Mouse (Mus musculus): ENCODE results near the gene Npr1.

The Npr1 gene

DNA sequence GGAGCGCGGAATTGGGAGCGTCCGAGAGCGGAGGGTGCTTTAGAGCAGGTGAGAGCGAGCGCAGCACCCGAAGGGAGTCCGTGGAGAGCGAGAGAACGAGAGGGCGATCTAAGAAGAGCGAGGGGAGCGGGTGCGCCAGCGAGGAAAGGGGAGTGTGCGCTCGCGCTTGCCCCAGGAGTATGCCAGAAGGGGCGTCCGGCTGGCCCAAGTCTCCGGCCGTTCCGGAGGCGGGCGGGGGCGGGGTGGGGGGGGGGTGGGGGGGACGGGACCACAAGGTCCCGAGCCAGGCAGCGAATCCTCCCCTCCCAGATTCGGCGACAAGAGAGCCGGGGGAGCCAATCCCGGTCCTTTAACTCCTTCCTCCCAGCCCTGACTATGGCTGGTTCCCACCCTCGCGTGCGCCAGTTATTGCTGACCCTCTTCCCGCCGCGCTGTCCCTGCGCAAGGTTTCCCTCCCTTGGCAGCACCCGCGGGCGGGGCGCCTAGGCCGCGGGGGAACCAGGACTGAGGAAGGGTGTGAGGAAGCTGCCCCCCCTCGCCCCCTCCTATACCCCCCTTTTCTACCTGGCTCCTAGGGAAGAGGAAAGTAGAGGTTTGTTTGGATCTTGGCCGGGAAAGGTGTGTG lies at the start of gene Npr1:
TSS of gene Npr1 (minus strand) at position 181 of the 625 bp plus-strand sequence.
- under 1% methylated on average over 48 of the region's 49 CpGs for WGBS

DNA sequence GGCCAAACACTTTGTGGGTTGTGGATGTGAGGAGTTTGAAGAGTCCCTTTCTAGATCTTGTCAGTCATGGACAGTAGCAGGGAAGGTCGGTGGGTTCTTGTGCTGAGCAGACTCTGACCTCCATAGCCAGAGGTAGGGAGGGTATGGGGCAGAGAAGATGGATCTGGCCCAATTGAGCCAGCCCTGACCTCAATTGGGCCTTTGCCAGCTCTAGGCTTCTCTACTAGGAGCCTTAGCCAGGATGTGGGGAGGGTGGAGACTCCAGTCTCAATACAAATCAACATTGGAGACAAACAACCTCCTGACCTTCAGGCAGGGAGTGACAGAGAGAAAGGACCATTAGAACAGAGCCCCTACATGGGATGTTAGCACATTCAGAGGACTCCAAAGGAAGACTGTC lies 49.6 kb upstream of the Npr1 start:
- WGBS, result 32% methylated on average over 1 of the region's 1 CpGs

DNA sequence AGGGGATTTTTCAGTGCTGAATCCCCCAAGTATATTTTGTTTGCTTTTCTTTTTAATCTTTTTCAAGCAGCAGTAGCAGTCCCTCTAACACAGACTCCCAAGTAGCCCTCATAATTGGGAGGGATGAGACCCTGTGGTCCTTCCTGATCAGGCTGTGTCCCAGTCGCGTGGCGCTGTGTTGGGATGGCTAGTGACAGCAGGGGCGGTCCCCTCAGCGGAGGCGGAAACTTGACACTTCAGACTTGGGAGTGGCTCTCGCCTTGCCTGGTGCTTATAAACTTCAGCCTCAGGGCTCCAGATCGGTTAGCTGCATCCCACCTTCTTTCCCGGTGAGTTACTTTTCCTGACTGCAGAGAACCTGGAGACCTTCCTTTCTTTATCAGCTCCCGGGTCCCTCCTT lies 49.0 kb upstream of the Npr1 start:
- WGBS, result 1% methylated on average over 10 of the region's 10 CpGs

DNA sequence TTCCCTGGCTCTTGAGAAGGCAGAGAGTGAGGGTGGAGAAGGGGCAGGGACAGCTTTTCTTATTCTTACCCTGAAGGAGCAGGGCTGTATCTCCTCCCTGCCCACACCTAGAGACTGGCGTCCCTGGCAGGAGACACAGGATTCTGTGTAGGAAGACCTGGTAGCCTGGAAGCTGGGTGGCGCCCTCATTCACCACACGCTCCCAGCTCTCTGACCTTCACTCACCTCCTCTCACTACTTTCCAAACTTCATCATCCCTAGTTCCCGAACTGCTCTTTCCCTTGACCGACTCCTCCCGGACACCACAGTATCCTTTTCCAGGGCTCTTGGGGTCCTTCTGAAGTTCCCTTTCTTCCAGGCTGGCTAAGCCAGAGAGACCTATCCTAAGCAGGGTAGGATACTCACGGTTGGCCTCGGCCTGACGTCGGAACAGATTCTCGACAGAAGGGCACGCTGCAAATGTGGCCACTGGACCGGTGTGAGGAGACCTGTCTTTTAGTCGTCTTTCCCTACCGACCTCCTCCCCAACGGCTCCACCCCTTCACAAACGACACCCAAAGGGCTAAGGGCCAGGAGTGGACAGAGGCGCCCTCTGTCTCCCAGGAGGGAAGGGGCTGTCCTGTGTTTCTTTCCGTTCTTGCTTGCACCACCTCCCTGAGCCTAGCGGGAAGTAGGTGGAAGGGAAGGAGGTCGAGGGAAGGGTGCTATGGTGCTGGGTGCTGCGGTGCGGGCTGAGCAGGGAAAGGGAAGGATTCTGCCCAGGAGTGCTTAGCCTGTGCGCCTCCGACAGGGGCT lies 48.3 kb upstream of the Npr1 start, which contains the start of the genes S100a1 and S100a13:
TSS of gene S100a1 (minus strand) at position 597 of the 795 bp plus-strand sequence.
TSS of gene S100a13 (plus strand) at position 640 of the 795 bp plus-strand sequence.
- WGBS, result 9% methylated on average over 25 of the region's 25 CpGs

DNA sequence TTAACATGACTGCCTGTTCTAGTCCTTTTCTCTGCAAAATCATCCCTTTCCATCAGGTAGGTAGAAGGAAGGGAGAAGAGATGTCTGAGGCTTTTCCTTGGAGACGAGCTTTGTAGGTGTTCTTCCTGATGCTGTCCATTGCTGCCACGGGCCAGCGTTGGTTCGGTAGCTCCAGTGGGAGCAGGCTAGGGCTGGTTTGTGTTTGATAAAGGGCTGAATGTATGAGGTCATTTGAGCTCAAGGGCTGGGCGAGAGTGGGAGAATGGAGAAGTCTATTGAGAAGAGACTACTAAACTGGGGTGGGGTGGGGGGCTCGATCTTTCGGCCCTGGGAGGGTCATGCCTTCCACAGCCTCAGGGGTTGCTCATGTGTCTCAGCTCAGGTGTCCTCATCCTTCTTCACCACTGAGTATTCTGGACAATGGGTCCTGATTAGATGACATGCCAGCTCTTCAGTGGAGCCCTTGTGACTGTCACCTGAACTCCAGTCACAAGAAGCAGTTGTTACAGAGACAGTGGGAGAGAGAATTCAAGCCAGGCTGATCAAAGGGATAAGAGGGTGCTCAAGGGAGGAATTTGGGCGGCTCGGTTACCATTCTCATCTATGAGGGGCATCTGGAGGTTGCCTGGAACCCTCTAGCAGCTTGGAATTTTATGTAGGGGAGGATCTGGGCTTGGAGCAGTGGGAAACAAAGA lies 47.4 kb upstream of the Npr1 start:
- 82% methylated on average over 9 of the region's 9 CpGs for WGBS

DNA sequence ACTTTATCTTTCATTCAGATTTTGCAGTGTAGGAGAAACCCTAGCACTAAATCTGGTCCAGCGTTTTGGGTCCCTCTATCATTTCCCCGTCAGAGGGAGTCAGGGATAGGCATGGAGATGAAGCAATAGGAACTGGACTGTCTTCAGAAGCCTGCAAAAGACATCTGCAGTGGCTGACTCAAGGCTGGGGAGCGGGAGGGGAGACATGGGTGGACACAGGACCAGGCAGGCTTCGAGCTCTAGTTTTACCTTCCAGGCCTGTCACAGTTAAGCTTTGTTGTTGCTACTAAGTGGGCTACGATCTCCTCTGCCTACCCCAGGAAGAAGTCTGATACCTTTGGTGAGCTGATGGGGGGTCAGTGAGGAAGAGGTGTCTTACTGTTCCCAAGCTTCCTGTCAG lies 46.6 kb upstream of the Npr1 start:
- WGBS, result 79% methylated on average over 5 of the region's 5 CpGs

DNA sequence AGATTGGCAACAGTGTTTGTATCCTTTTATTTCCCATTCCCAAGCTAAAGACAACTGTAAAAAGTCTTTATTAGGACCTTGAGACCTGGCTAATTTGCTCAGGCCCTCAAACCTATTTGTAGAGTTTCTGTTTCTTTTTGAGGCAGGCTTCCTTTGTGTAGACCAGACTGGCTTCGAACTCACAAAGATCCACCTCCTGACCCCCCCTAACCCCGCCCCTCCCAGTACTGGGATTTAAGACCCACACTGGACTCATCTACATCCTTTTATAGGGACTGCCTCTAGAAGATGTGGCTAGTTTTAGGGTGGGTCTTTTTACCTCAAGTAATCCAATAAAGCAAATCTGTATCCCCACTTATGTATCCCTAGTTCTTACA lies 44.1 kb upstream of the Npr1 start:
- WGBS, result 13% methylated on average over 2 of the region's 2 CpGs

DNA sequence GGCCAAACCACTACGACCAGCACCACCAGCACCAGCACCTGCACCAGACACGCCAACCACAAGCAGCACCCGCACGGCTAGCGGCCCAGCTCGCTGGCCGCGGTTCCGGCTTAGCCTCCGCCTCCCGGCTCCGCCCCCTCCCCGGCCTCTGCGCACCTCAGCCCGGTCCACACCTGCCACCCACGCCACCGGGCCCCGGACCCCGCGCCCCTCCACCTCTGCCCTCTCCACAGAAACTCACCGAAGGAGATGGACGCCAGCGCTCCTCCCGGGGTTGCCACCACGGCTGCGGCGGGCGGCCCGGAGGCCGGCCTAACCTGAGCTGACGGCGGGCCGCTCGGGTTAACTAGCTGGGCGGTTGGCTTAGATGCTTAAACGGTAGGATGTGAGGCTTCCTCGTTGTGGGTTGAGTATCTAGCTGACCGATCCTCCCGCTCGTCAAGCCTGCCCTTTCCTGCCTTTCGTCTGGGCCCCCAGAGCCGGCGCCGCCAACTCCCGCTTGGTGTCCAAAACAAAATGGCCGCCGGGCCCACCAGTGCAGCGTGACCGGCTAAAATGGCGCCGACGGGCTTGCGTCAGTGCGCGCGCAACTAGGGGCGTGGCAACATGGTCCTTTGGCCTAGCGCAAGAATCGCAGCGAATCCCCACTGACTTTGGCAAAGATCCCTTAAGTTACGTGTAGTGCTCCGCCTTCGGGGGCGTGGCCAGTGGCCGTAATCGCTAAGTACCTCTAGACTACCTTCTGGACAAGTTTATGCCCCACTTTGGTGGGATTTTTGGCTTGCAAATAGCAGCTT lies 43.5 kb upstream of the Npr1 start, which contains the start of gene Chtop:
TSS of gene Chtop (minus strand) at position 549 of the 797 bp plus-strand sequence.
- under 1% methylated on average over 66 of the region's 66 CpGs for WGBS

DNA sequence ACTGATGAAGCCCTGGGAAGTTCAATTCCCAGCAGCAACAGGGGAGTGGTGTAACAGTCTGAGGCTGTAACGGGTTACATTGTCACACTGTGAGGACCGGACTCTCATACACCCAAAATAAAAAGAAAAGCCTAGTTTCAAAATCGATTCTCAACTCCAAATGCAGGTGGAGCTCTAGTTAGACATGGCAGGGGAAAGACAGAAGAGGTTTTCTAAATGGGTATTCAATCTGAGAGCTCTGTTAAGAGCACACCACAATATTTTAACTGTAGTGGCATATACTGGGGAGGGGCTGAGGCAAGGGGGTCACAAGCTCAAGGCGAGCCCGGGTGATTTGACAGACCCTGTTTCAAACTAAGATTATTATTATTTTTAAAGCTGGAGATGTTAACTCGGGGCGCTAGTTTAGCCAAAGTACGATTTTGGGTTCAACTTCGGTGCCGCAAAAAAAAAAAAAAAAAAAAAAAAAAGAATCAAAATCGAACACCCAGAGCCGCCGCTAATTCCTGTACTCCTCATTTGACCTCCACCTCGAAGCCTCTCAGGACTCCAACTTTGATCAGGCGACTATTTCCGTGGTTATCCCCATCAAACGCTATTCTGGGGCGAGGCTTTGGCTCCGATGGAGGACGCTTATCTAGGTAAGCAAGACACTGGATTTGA lies 42.8 kb upstream of the Npr1 start:
- WGBS, result under 1% methylated on average over 20 of the region's 20 CpGs

DNA sequence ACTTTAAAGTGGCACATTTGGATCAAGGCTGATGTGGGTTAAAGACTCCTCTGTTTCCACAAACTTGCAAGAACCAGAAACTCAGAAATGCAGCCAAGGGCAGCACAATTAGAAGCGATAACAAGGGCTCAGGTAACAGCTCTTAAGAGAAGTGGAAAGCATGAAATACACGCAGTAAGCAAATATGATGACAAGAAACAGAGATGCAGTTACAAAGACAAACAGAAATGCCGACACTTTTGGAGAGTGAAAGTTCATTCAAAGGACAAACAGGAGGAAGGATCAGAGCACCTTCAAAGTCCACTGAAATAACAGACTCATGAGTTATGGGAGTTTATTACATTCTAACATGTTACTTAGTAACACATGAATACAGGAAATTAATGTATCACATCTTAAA lies 40.7 kb upstream of the Npr1 start:
- WGBS, result 71% methylated on average over 3 of the region's 3 CpGs

DNA sequence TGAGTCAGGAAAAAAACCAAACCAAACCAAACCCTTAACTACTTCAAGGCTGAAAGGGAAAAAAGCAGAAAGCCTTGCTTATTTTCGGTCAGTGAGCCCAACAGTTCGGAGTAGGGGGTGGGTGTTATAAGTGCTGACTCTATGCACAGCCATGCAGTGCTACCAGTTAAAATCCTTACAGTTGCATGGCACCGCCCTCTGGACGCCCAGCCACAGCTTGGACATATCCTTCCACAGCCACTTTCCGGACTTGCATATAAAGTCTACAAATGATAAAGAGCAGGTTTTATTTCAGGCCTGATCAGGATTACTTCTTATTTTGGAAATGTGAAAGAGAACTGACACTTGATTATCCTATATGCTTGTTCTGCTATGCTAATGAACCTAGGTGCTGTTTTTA lies 39.5 kb upstream of the Npr1 start:
- 83% methylated on average over 5 of the region's 5 CpGs for WGBS

DNA sequence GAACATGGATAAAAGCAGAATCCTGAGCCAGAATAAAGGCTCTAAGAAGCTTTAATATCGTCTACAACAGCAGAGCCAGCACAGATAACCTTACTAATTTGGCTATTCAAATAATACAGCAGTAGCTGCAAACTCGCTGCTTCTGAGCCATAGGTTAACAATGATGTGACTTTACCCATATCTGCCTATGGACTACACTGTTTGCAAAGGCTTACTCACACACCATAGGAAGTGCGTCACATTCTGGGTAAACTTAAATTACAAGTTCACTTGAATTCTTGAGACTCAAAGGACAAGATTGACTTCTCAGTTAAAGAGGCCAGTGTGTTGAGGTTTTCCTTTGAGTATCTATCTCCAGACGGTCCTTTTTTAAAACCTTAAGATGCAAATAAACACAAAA lies 37.8 kb upstream of the Npr1 start:
- 57% methylated on average over 4 of the region's 4 CpGs for WGBS

DNA sequence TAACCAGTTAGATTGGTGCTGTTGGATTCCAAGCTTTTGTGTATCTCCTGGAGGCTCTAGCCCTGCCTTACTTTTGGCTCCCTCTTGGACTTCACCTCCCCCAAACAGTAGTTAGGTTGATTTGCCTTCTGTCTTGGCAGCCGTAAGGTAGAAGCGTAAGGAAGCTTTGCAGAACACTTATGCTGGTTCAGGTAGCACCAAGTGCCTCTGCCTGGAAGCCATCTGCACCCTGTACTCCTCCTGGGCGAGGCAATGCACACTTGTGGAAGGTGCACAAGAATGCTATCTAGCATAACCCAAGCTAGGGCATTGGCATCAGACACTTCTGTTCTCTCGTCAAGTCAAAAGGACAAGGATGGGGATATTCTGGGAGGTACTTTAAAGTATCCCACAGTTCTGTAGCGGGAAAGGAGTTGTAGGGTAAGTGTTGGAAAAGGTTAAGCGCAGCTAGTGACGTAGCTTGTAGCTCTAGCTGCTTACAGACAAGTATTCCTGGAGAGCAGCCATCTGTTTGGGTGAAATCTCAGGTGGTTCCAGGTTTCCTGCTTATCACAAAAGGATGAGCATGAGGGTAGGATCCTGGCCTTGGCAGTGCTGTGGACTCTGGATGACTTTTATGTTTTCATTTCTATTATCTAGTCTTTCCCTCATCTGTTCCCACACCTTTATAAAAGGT lies 30.3 kb upstream of the Npr1 start:
- 72% methylated on average over 7 of the region's 7 CpGs for WGBS

DNA sequence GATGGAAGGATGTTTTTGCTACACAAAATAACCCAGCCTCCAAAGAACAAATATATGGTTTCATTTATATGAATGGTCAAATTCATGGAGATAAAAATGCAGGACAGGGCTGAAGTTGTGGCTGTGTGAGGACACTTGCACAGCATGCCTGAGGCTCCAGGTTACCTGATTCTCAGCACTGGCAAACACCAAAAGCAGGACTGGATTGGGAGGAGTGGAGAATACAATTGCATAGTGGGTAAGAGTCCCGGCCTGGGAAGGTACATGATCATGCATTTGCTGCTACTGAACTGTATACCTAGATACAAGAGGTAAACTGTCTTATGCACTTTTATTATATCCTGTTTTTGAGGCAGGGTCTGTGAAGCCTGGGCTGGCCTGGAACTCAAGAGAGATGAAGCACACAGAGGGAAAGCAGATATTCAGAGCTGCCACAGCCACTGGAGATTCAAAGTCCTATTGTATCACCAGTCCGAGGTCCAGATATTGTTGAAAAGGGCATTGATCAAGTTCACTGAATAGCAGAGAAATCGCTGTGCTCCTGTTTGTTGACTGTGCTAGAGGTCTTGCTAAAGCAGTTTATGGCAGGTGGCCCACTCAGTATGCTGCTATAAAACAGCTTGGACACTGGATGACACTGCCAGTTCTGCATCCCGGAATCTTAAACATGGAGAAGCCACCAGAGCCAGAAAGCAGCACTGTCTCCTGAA lies 28.3 kb upstream of the Npr1 start:
- 53% methylated on average over 4 of the region's 4 CpGs for WGBS

DNA sequence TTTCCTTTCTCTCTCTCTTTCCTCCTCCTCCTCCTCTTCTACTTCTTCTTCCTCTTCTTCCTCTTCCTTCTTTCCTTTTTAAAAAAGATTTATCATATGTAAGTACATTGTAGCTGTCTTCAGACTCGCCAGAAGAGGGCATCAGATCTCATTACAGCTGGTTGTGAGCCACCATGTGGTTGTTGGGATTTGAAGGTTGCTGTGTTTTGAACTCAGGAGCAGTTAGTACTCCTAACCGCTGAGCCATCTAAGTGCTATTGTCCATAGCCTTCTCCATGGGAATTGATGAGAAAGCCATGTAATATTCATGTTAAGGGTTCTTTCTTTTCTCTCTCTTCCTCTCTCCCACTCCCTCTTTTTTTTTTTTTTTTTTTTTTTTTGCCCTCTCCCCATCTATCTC lies 25.7 kb upstream of the Npr1 start:
- 39% methylated on average over 2 of the region's 2 CpGs for WGBS

DNA sequence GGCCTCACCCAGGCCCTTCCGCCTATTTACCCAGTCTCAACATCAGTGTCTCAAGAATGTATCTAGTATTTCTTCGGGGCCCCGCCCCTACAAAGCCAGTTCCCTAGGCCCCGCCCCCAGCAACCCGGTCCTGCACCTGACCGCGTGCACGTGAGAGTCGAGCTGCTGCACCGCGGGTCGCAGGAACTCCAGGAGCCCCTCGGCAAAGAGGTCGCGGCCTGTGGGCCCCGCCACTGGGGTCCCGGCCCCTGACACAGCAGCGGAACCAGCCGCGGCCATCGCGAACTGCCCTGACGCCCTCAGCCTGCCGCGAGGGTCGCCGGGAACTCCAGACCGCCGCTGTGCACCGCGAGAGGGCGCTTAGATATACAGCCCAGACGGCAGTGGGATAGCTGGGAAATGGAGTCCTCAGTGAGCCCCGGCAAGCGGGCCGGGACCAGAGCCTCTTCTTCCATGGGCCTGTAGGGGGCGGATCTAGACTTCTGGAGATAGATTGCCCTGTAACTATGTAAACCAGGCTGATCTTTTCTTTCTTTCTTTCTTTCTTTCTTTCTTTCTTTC lies 25.1 kb upstream of the Npr1 start, which contains the start of gene Snapin:
TSS of gene Snapin (minus strand) at position 338 of the 561 bp plus-strand sequence.
- under 1% methylated on average over 37 of the region's 37 CpGs for WGBS

DNA sequence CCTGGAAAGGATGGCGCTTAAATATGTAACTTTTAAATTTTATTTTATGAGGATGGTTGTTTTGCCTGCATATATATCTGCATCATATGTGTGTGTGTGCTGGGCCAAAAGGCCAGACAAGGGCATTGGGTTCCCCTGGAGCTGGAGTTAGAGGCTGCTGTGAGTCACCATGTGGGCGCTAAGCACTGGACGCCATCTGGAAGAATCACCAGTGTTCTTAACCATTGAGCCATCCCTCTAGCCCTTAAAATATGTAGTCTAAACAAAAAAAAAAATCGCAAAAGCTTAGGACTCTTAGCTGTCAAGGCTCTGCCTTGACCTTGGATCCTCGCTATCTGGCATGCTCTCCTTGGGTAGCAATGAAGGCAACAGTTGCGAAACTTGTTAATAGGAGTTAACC lies 22.9 kb upstream of the Npr1 start:
- 82% methylated on average over 6 of the region's 6 CpGs for WGBS

DNA sequence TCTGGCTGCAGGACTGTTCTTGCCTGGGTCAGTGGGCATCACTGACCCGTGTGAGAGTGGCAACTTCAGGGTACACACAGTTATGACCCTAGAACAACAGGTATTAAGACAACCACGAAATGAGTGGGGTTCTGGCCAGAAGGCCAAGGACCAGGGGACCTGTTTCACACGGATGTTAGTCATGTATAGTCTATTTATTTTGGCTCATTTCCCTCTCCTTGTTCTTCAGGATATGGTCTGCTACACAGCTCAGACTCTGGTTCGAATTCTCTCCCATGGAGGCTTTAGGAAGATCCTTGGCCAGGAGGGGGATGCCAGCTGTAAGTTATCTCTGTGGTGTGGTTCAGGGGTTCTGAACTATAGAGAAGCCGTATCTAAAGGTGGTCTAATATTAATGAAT lies 21.3 kb upstream of the Npr1 start:
- WGBS, result 71% methylated on average over 5 of the region's 5 CpGs

DNA sequence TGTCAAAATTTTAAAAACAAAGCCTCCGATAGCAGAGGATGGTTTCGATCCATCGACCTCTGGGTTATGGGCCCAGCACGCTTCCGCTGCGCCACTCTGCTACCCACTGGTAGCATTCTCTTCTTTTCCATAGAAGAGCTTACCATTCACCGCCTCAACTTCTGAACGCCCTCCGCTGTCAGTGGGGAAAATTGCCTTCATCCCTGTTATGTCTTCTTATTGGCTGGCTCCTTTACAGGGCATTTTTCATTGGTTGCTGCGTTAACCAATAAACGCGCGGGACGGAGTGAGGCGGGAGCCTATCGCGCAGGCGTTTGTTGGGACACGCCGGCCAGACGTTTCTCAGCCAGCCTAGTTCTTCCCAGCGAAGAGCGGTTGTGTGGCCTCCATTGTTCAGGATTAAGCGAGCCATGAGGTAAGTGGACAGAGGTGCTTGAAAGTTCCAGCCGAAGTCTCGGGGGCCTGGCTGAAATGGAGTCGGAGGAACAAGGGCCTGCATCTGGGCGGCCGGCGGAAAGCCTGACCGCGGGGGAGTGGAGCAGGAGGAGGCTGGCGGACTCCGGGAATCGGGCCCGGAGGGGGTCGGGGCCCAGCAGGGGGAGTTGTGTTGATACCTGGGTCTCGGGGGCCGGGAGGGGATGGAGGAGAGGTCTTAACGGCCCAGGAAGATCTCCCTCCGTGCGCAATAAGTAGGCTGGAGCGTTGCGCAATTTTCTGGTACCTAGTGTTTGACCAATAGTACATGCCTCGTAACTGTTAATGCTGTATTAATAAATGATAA lies 10.4 kb upstream of the Npr1 start, which contains the start of gene Ilf2:
TSS of gene Ilf2 (plus strand) at position 296 of the 781 bp plus-strand sequence.
- under 1% methylated on average over 45 of the region's 45 CpGs for WGBS

Measured in cerebral cortex, adult 2 months (tissue).